Comparison of ENCODE assay signal across 15 mouse cellular contexts in genomic region chr12:89148974-89149411, GRCm38 (mm10).
DNase-seq lines count a peak whose midpoint lies in the region; ATAC-seq lines count a peak whose summit lies in the region.
"Had no signal": no experiment of that assay in that cellular context is flagged by ENCODE, and none has a peak within 500 bp of the region (broad histone marks: within the 10 kb centered on the region; RNA-seq: fewer than 3 reads in every experiment).

No protein-coding gene starts in this region.

- no peaks in the 10 kb centered on the region for H3K36me3 ChIP-seq in forebrain, embryonic 10.5 days (replicated peaks)
- no peaks in the 10 kb centered on the region for H3K36me3 ChIP-seq in hindbrain, embryonic 16.5 days (ENCODE audit: control insufficient read depth, insufficient read depth, low read length)
- no peaks in the 10 kb centered on the region for H3K36me3 ChIP-seq in neural tube, embryonic 13.5 days
- H3K36me3 ChIP-seq: embryonic facial prominence, embryonic 15.5 days; limb, embryonic 15.5 days had no signal

- no peaks in the 10 kb centered on the region for H3K9me3 ChIP-seq in forebrain, embryonic 10.5 days
- H3K9me3 ChIP-seq in hindbrain, embryonic 16.5 days (ENCODE audit: control insufficient read depth, low read length): no peaks in the 10 kb centered on the region
- no peaks in the 10 kb centered on the region for H3K9me3 ChIP-seq in neural tube, embryonic 13.5 days
- H3K9me3 ChIP-seq: embryonic facial prominence, embryonic 15.5 days; limb, embryonic 15.5 days had no signal

- WGBS in forebrain, embryonic 10.5 days: 30% methylated on average over 3 of the region's 3 CpGs
- 17% methylated on average over 3 of the region's 3 CpGs for WGBS in hindbrain, embryonic 16.5 days
- 19% methylated on average over 3 of the region's 3 CpGs for WGBS in neural tube, embryonic 13.5 days

- H3K4me3 ChIP-seq in forebrain, embryonic 10.5 days: no peak overlapping the region; the same call in 1 of the 2 replicates
- no peak overlapping the region for H3K4me3 ChIP-seq in hindbrain, embryonic 16.5 days (ENCODE audit: low read length)
- no peak overlapping the region for H3K4me3 ChIP-seq in neural tube, embryonic 13.5 days
- H3K4me3 ChIP-seq: embryonic facial prominence, embryonic 15.5 days; limb, embryonic 15.5 days had no signal

- ATAC-seq in hindbrain, embryonic 16.5 days: peak; percentile 90
- peak; percentile 89 for ATAC-seq in neural tube, embryonic 13.5 days (ENCODE audit: low read depth)

- H3K27me3 ChIP-seq in forebrain, embryonic 10.5 days (ENCODE audit: poor library complexity, severe bottlenecking): no peaks in the 10 kb centered on the region
- no peaks in the 10 kb centered on the region for H3K27me3 ChIP-seq in hindbrain, embryonic 16.5 days (replicated peaks; ENCODE audit: control insufficient read depth, insufficient read depth, low read length)
- no peaks in the 10 kb centered on the region for H3K27me3 ChIP-seq in neural tube, embryonic 13.5 days
- H3K27me3 ChIP-seq: embryonic facial prominence, embryonic 15.5 days; limb, embryonic 15.5 days had no signal

- peak overlapping the region; percentile 31 for H3K4me2 ChIP-seq in hindbrain, embryonic 16.5 days (ENCODE audit: low read length)
- peak overlapping the region; percentile 39 for H3K4me2 ChIP-seq in neural tube, embryonic 13.5 days
- H3K4me2 ChIP-seq: embryonic facial prominence, embryonic 15.5 days; limb, embryonic 15.5 days had no signal

- H3K4me1 ChIP-seq in forebrain, embryonic 10.5 days: peaks cover 16% of the 10 kb centered on the region
- peaks cover 12% of the 10 kb centered on the region for H3K4me1 ChIP-seq in hindbrain, embryonic 16.5 days (ENCODE audit: control insufficient read depth, insufficient read depth, low read depth, low read length)
- peaks cover 23% of the 10 kb centered on the region for H3K4me1 ChIP-seq in neural tube, embryonic 13.5 days (replicated peaks)
- H3K4me1 ChIP-seq: embryonic facial prominence, embryonic 15.5 days; limb, embryonic 15.5 days had no signal

- H3K9ac ChIP-seq in hindbrain, embryonic 16.5 days (ENCODE audit: low read depth, low read length): no peak overlapping the region
- H3K9ac ChIP-seq in neural tube, embryonic 13.5 days: peak overlapping the region; percentile 49
- H3K9ac ChIP-seq: embryonic facial prominence, embryonic 15.5 days; limb, embryonic 15.5 days had no signal

- H3K27ac ChIP-seq in forebrain, embryonic 10.5 days: 0 out of 2 replicates have a peak overlapping the region, but pooled peaks have one; percentile 11
- peak overlapping the region; percentile 69 for H3K27ac ChIP-seq in hindbrain, embryonic 16.5 days (ENCODE audit: low read depth, low read length)
- peak overlapping the region; percentile 85 for H3K27ac ChIP-seq in neural tube, embryonic 13.5 days (replicated peaks)
- H3K27ac ChIP-seq: embryonic facial prominence, embryonic 15.5 days; kidney, postnatal 0 days; limb, embryonic 15.5 days had no signal

- DNase-seq in layer of hippocampus, postnatal 10 days (ENCODE audit: low spot score in 2 of 2): peak; percentile 26 to 43
- no peak for DNase-seq in layer of hippocampus, adult 9-10 months (ENCODE audit: low spot score)
- DNase-seq in forebrain, embryonic 10.5 days (ENCODE audit: extremely low spot score, low spot score): peak; percentile 18
- no peak for DNase-seq in spleen, postnatal 4 days (ENCODE audit: low spot score in 2 of 2)
- no peak for DNase-seq in ovary, postnatal 14 days (ENCODE audit: low spot score)
- no peak for DNase-seq in urinary bladder, postnatal 14 days (ENCODE audit: low spot score)
- DNase-seq: B cell, adult 2 months; gastrocnemius, postnatal 10 days; heart, postnatal 14 days; lung, postnatal 4 days had no signal

Comparison
In these comparisons a context has a peak if more than half of its experiments do, and no peak if none do; other contexts are left out.
1. DNase-seq: peak in layer of hippocampus, postnatal 10 days (2 of 2) and forebrain, embryonic 10.5 days (single experiment); none in layer of hippocampus, adult 9-10 months (single experiment), spleen, postnatal 4 days (0 of 2), ovary, postnatal 14 days (single experiment) and urinary bladder, postnatal 14 days (single experiment).
2. H3K27ac ChIP-seq: peak in every context shown above with its lines; median percentile 85 in neural tube, embryonic 13.5 days; 69 in hindbrain, embryonic 16.5 days; 11 in forebrain, embryonic 10.5 days.